Mouse (Mus musculus) olfactory bulb, adult 2 months (tissue): ENCODE measurements around the gene Hnrnpul1. TPM values are rescaled to one million over a fixed set of nuclear protein-coding genes. Genes with fewer than 3 reads are reported as not detected.

Experiments used
- H3K27ac ChIP-seq: fragments of 200-500 bp; 2 replicates; pipeline ENCODE4 v1.5.1; 2012; ENCODE audit warnings: low read depth, low read length; ENCODE audit not compliant: insufficient read depth
- H3K4me1 ChIP-seq: fragments of 200-500 bp; 2 replicates; pipeline ENCODE4 v1.6.1; 2012; ENCODE audit warnings: low read length; ENCODE audit not compliant: control insufficient read depth, insufficient read depth
- H3K4me3 ChIP-seq: fragments of 200-500 bp; 2 replicates; pipeline ENCODE4 v1.5.1; 2012; ENCODE audit warnings: mild to moderate bottlenecking, low read depth, low read length, moderate library complexity; ENCODE audit not compliant: insufficient read depth
- CTCF ChIP-seq: fragments of 200-500 bp; IDR thresholded peaks from 2 replicates; pipeline ENCODE4 v1.5.1; 2012; ENCODE audit warnings: low read depth, mild to moderate bottlenecking, low read length, moderate library complexity; ENCODE audit not compliant: insufficient read depth
- POLR2A ChIP-seq: fragments of 200-500 bp; IDR thresholded peaks from 2 replicates; pipeline ENCODE4 v1.6.1; 2012; ENCODE audit warnings: mild to moderate bottlenecking, low read depth, low read length, moderate library complexity; ENCODE audit not compliant: insufficient read depth
- WGBS: fragments of 180-500 bp; shearing (Covaris S2); methylation state at CpG from one replicate; pipeline ENCODE4 v1.1.7; 2018; 5-methylcytosine and 5-hydroxymethylcytosine counted together
- polyA plus RNA-seq: library from polyadenylated mRNA; stranded (reverse); fragments of >200 nt; gene quantifications from 2 replicates; pipeline ENCODE4 v1.2.4, GENCODE M21; 2012; ENCODE audit warnings: low replicate concordance; ENCODE audit not compliant: missing spikeins, insufficient read depth, insufficient read length

The Hnrnpul1 gene
- polyA plus RNA-seq, 1 experiment: 160 TPM

GRCm38 (mm10) chr7:25790615-25791014 is 36.1 kb upstream of the Hnrnpul1 start:
- TF ChIP-seq CTCF: no peak
- TF ChIP-seq POLR2A: no peak
- no peak overlapping the region for H3K27ac ChIP-seq
- WGBS: 79% methylated on average over 8 of the region's 8 CpGs
- H3K4me3 ChIP-seq: no peak overlapping the region
- peaks cover 12% of the 10 kb centered on the region for H3K4me1 ChIP-seq

GRCm38 (mm10) chr7:25789129-25789440 is 34.5 kb upstream of the Hnrnpul1 start:
- H3K4me3 ChIP-seq: peak overlapping the region; percentile 5; the same call in 1 of the 2 replicates
- TF ChIP-seq POLR2A (no peak), CTCF (no peak)
- H3K4me1 ChIP-seq: peaks cover 12% of the 10 kb centered on the region
- no peak overlapping the region for H3K27ac ChIP-seq
- WGBS: 35% methylated on average over 3 of the region's 3 CpGs

DNA sequence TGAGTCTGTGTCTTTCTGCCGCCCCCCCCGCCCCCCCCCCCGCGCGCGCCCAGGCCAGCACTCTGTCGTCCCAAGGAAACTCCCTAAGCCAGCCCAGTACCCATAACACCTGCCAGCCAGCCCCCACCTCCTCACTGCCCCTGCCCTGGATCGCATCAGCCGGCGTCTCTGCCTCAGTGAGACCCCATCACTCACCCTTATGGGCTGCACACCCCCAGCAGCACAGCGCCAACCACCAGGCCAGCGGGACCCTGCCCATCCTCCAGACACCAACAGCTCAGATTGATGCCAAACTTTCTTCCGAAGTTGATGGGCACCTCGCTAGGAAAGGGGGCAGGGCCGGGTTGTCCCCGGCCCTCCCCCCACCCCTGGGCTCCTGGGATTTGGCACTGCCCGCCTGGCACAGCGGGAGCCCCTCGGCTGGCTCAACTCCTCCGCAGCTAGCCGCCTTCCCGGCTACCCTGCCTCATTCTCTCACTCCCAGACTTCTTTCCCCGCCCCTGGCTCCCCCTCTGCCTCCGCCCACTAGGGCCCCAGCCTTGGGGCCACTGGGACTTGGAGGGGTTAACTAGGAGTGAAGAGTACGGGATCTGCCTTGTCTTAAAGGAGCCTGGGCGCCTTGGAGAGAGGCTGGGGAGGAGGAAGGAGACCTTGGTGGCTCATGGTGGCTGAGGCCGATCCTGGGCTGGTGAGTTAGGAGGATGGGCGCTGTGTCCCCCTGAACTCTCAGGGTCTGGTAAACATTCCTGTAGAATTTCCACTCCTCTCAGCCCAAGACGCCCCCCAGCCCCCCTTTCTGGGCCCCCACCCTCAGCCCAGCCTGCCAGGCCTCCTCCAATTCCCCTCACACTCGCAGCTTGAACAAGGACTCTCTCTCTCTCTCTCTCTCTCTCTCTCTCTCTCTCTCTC is 33.9 kb upstream of the Hnrnpul1 start, which contains the start of gene Axl:
Gene Axl, minus strand, starts transcription at position 486 of the 909 bp plus-strand sequence.
- TF ChIP-seq POLR2A (no peak), CTCF (no peak)
- H3K4me1 ChIP-seq: peaks cover 12% of the 10 kb centered on the region
- peak within 1 kb of the TSS; percentile 37 for H3K4me3 ChIP-seq
- no peak within 1 kb of the TSS for H3K27ac ChIP-seq
- whole genome bisulfite sequencing: 4% methylated on average over 30 of the region's 30 CpGs

GRCm38 (mm10) chr7:25787456-25788219 is 33.1 kb upstream of the Hnrnpul1 start:
- H3K4me3 ChIP-seq: peak overlapping the region; percentile 28
- H3K4me1 ChIP-seq: peaks cover 12% of the 10 kb centered on the region
- 25% methylated on average over 9 of the region's 9 CpGs for WGBS
- no peak overlapping the region for H3K27ac ChIP-seq
- no peak for TF ChIP-seq POLR2A
- no peak for TF ChIP-seq CTCF

GRCm38 (mm10) chr7:25786974-25787373 is 32.4 kb upstream of the Hnrnpul1 start:
- Histone ChIP-seq H3K4me1 (peaks cover 12% of the 10 kb centered on the region), H3K4me3 (no peak overlapping the region), H3K27ac (no peak overlapping the region)
- no peak for TF ChIP-seq POLR2A
- no peak for TF ChIP-seq CTCF
- 86% methylated on average over 4 of the region's 4 CpGs for WGBS

- TF ChIP-seq CTCF: no peak
- no peak for TF ChIP-seq POLR2A
- H3K27ac ChIP-seq: no peak overlapping the region
- 80% methylated on average over 4 of the region's 4 CpGs for WGBS
Observed at GRCm38 (mm10) chr7:25785752-25786151, 31.2 kb upstream of the Hnrnpul1 start.

DNA sequence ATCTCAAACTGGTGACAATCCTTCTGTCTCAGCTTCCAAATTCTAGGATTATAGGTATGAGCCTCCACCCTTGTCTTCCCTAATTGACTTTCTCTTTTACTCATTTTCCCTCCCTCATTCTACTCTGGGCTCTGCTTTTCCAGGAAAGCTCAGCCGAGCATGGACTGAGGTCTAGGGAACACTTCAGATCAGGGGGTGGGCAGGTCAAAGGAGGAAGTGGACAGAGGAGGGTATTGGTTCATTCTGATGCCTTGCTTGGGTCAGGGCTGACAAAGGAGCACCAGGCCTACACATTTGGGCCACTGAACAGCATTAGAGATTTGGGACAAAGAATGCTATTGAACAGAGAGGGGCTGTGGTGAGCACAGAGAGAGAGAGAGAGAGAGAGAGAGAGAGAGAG is 30.3 kb upstream of the Hnrnpul1 start:
- no peak overlapping the region for H3K27ac ChIP-seq
- H3K4me3 ChIP-seq: no peak overlapping the region
- WGBS: 63% methylated on average over 1 of the region's 1 CpGs
- peaks cover 21% of the 10 kb centered on the region for H3K4me1 ChIP-seq
- TF ChIP-seq POLR2A (no peak), CTCF (no peak)

More at GRCm38 (mm10) chr7:25785752-25786151, 31.2 kb upstream of the Hnrnpul1 start:
- peaks cover 21% of the 10 kb centered on the region for H3K4me1 ChIP-seq
- no peak overlapping the region for H3K4me3 ChIP-seq

DNA sequence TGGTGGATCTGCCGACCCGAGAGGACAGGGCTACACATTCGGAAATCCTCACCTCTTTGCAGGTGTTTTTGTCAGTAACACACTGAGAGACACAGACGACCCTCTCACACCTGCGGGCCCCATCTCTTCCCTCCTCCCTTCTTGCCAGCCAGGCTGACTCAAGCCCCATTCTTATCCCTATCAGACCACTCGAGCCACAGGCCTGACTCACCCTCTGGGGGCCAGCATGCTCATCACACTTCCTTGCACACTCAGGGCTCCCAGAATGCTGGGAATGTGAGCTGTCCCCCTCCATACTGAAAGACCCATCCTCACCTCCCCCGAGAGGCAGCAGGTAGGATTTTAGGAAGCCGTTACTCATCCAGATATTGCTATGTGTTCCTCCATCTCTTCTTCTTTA is 29.2 kb upstream of the Hnrnpul1 start:
- 83% methylated on average over 8 of the region's 8 CpGs for WGBS
- TF ChIP-seq POLR2A (no peak), CTCF (no peak)
- no peak overlapping the region for H3K27ac ChIP-seq
- H3K4me1 ChIP-seq: peaks cover 16% of the 10 kb centered on the region
- no peak overlapping the region for H3K4me3 ChIP-seq

- H3K27ac ChIP-seq: no peak overlapping the region
- H3K4me1 ChIP-seq: peaks cover 9% of the 10 kb centered on the region
- TF ChIP-seq POLR2A: no peak
- no peak for TF ChIP-seq CTCF
- H3K4me3 ChIP-seq: no peak overlapping the region
- WGBS: 82% methylated on average over 6 of the region's 6 CpGs
Observed at GRCm38 (mm10) chr7:25782744-25783143, 28.2 kb upstream of the Hnrnpul1 start.
